Mouse (Mus musculus): ENCODE data around the gene Nup210.
A peak's percentile ranks its signal among the peaks of the same experiment; 100 is the strongest.

Nup210 gene

DNA sequence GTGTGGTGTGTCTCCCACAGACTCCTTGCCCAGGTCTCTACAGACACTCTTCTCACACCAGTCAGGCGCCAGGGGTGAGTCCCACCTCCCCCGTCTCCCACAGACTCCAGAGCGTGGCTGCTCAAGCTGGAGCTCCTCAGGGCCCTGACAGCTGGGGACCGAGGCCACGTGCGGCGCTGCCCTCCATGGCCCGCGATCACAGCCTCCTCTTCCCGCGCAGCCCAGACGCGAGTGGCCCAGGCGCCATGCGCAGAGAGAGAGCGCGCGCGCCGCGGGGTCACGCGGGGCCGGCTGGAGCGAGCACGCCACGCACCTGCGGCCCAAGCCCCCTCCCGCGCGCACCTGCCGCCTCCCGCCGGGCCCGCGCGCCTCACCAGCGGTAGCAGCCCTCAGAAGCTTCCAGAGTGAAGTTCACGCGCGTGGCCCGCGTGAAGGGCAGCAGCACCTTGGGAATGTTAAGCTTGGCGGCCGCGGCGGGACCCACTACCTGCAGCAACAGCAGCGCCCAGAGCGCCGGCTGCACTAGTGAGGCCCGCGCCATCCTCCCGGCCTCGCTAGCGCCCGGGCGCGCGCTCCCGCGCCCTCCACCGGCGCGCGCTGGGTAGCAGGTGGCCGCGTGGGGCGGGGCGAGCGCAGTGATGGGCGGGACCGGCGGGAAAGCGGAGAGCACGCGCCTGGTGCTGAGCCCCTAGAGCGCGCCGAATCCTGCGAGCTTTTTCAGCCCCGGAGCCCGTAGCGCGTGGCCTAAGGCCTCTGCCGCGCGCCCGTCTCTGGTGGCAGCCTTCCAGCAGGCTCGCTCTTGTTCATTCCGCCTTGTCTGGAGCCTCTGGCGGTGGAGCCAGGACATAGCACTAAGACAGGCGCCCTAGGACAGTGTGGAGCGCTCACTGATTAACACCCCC is at the start of gene Nup210:
Nup210 (minus strand) TSS at position 586 of the 902 bp plus-strand sequence.
- DNase-seq (ENCODE audit: extremely low read depth, low read depth): peak; percentile 83

DNA sequence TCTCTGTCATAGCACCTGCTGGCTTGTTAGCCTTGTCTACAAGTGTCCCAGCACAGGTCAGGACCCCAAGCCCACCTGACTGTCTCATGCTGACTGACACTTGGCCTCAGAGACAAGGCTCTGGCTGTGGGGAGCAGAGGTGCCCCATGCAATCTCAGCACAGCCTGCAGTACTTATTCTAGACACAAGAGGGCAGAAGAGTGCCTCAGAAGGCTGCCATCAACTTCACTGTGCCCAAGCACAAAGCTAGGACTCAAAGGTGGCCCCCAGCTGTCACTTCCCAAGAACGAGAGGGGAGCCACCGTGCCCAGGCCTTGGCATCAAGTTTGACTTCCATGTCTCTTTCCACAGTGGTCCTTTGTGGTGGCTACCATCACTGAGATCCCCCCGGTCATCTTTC is 48.6 kb upstream of the Nup210 start:
- DNase-seq (ENCODE audit: extremely low read depth, low read depth): peak; percentile 37

DNA sequence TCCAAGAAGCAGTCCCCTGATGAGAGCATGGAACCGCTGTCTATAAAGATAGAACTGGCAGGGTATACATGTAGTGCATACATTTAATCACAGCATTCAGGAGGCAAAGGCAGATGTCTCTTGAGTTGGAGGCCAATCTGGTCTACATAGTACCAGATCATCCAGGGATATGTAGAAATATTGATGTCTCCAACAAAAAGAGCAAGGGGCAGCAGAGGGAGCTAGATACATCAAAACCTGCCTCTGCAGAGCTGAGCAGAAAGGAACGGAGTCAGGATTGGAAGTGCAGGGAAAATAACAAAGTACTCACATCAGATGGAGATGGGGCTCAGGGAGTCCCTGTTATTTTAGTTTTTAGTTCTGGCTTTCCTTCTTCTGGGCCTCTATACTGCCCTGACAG is 48.0 kb upstream of the Nup210 start:
- no peak for DNase-seq (ENCODE audit: extremely low read depth, low read depth)

DNA sequence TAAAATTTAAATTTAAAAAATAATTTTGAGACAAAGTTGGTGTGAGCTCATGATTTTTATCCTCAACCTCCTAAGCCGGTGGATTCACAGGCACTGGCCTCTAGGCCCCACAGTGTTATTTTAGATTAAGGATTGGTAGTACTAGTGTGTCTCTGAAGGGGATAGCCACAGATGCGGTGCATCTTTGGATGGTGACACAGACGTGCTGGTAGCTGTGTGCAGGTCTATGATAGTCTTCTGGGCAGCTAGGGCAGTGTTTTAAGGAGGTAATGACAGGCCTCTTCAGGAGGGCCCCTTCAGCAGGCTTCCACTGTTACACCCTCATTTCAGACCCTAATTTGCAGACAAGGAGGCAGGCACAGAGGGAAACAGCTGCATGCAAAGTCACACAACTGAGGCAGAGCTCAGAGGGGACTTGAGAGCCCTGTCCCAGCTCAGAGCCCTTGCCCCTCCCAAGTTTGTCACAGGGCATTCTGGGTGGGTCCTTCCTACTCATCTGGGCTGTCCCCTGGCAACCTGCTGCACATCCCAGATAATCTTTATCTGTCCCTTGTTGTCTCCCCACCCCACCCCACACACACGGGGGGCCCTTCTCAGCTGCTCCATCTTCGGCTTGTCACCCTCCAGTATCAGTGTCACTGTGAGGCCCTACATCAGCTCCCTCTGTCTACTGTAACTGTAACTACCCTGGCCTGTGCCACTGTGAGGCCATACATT is 46.7 kb upstream of the Nup210 start:
- DNase-seq (ENCODE audit: extremely low read depth, low read depth): peak; percentile 77

DNA sequence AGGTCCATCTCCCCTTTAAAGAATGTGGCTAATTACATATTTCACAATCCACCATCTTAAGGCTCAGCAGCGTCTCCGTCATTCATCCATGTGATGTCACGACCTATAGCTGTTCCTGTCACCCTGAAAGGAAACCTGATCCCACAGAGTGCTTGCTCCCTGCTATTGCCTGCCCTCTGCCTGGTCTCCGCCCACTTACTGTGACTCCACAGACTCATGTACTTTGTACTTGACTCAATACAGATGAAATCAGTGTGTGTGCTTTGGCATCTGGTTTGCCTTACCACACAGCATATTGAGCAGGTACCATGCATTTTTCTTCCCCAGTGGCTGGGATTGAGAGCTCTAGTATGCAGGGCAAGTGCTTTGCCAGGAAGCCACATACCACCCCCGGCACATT is 45.7 kb upstream of the Nup210 start:
- DNase-seq (ENCODE audit: extremely low read depth, low read depth): no peak

DNA sequence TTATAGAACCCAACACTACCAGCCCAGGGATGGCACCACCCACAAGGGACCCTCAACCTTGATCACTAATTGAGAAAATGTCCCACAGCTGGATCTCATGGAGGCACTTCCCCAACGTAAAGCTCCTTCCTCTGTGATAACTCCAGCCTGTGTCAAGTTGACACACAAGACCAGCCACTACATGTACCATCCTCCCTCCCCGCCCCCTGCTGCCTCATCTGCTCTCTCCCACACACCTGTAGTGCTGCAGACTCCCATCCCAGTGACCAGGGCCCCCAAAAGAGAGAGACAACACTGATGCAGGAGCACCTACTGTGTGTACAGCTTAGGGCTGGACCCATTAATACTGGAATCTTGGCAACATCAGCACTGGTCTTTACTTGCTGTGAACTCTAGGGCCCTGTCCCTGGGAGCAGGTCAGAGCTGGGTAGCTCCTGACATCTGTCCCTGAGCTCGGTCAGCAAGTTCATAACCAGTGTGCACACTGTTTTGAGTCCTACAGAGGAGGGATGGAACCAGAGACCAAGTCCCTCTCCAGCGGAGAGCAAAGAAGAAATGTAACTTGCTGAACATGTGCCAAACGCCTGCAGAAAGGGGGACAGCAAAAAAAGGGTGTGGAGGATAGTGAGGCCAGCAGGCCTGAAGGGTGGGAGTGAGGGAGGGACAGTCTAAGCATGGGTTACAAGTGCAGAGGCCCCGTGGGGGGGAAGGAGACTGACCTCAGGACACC is 45.0 kb upstream of the Nup210 start:
- DNase-seq (ENCODE audit: extremely low read depth, low read depth): no peak

DNA sequence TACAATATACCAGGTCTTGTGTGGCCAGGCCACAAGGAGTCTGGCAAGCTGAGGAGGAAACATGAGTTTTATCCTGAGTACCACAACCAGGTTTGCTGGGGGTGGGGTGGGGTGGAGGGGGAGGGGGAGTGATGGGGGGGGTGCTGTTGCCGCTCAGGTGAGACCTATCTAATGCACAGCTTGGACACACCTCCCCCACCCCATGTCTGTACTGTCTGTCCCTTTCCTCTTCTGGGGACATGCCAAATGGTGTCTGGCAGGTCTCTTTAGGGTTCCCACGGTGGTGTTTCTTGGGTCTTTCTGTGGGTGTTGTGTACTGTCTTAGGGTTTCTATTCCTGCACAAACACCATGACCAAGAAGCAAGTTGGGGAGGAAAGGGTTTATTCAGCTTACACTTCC is 44.3 kb upstream of the Nup210 start:
- no peak for DNase-seq (ENCODE audit: extremely low read depth, low read depth)

DNA sequence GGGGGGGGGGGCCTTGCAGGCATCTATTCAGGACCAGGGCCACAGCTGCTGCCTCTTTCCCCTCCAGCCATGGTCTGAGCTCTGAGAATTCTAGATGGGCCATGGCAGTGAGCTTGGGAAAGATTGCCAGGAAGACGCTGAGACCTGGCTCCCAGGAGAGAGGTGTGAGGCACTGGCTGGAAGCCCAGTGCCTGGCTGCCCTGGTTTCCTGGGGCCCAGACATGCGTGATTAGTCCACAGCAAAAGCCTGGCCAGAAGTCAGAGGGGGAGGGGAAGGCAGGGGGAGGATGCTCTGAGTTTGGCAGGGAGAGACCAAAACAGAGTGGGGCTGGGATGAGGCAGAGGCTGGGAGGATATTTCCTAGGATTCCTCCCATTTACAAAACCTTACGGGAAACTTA is 43.8 kb upstream of the Nup210 start:
- no peak for DNase-seq (ENCODE audit: extremely low read depth, low read depth)

DNA sequence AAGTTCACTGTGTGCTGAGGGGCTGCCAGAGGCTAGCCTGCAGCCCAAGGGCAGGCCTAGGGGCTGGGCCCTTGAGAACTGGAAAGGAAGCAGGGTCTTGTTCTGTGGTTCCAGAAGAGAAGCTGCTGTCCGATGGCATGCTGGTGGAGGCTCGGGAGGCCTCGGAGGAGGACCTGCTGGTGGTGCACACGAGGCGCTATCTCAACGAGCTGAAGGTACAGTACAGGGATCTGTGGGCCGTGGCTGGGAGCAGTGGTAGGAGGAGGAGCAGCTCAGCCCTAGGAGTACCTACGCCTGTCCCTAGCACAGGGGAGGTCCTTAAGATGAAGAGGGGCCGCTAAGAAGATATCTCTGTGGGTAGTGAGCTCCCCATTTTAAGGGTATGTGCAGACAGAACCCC is 42.4 kb upstream of the Nup210 start:
- DNase-seq (ENCODE audit: extremely low read depth, low read depth): no peak

DNA sequence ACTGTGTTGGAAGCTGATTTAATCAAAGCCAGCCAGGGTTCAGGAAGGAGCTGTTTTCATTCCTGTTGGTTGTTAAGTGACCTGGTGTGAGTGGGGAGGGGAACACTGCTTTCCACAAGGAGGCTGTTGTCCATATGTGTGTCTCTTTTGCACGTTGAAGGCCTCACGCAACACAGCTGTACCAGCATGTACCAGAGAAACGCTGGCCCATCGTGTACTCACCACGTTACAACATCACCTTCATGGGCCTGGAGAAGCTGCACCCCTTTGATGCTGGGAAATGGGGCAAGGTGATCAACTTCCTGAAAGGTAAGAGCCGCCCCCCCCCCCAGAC is 40.6 kb upstream of the Nup210 start:
- no peak for DNase-seq (ENCODE audit: extremely low read depth, low read depth)

DNA sequence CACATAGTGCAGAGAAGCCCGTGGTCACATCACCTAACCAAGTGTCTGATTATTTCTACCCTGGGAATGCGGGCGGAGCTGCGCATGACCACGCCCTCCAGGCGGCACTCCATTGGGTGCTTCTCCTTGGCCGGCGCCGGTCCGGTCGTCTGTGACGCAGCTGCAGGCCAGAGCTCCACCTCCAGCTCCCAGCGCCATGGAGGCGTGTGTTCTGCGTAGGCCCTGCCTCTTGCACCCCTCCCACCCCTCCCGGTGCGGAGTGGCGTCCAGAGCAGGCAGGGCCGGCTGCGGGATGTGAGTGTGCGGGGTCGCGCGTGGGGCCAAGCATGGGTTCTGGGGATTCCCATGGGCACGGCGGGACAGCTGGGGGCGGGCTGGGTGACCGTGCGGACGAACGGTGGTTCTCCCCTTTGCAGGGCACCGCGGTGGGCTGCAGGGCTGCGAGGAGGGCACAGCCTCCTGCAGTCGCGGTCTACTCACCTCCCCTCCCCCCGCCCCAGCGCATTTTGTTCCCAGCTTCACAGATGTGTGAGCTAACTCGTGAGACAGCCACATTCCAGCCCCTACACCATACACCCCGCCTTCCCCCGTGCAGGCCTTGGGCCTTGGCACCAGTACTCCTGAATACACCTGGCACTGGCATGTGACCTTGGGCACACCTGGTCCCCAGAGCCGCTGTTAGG is 40.1 kb upstream of the Nup210 start, which contains the start of gene Hdac11:
Hdac11 (plus strand) TSS at position 112 of the 683 bp plus-strand sequence.
- peak; percentile 79 for DNase-seq (ENCODE audit: extremely low read depth, low read depth)

DNA sequence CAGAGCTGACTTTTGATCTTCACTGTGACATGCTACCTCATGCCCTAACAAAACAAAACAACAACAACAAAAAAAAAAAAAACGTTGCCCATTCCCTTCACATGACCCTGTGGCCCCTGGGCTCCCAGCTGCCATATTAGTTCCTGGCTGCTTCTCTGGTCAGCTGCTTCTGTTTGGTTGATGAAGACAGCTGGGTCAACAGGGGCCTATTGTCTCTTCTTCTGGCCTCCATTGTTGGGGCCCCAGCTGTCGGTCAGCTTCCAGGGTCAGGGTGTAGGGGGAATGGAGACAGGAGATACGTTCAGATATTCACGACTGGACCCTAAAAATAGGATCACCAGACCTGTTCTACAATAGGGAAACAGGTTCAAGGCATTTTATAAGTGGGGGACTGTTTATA is 39.4 kb upstream of the Nup210 start:
- DNase-seq (ENCODE audit: extremely low read depth, low read depth): no peak

DNA sequence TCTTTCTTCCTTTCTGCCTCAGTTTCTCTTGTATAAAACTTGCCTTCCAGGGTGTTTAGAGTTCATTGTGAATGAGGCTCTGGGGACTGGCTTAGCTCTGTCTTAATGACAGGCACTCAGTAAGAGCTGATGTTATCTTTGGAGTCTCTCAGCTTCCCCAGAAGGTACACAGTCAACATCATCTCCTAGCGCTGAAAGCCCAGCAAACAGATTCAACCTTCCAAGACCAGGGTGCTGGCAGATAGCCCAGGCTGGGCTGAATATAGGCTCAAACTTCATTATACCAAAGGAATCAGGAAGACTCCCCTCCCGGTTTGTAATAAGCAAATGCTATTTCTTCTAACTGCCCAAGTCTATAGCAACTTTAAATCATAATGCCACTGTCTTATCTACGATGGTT is 38.7 kb upstream of the Nup210 start:
- DNase-seq (ENCODE audit: extremely low read depth, low read depth): no peak

DNA sequence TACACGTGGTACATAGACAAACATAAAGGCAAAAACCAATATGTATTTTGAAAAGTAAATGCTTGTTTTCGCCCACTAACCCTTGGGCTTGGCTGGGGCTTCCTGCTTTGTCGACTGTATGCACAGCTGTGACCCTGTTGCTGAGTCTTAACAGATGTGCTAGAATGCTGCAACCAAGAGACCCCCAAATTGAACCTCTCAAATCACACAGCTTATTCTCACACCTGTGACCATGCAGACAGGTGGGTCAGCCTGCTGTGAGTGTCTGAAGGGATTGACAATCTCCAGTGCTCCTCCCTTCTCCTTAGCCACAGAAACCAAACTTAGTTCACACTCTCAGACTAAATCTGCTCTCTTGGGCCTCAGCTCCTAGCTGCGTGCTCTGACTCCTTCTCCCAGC is 38.1 kb upstream of the Nup210 start:
- DNase-seq (ENCODE audit: extremely low read depth, low read depth): no peak

DNA sequence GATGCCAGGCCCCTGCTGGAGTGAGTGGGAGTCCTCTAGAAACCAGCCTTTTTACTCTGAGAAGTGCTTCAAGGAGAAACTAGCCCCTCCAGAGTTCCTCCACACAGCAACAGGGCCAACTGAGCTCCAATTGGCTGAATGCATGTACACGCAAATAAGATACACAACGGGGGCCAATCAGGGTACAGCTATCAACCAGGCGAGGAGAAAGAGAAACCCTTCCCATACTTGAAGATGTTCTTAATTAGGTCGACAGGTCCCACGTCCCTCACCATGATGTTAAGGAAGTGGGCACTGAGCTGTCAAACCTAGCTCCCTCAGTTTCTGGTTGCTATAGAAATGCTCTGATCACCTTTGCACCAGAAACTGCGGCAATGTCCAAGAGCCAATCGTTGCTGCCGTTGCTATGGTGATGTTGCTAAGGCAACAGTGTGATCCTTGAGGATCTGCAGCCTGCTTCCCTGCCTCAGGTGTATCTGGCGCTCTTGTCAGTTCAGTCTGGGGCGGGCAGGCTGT is 37.0 kb upstream of the Nup210 start:
- no peak for DNase-seq (ENCODE audit: extremely low read depth, low read depth)

DNA sequence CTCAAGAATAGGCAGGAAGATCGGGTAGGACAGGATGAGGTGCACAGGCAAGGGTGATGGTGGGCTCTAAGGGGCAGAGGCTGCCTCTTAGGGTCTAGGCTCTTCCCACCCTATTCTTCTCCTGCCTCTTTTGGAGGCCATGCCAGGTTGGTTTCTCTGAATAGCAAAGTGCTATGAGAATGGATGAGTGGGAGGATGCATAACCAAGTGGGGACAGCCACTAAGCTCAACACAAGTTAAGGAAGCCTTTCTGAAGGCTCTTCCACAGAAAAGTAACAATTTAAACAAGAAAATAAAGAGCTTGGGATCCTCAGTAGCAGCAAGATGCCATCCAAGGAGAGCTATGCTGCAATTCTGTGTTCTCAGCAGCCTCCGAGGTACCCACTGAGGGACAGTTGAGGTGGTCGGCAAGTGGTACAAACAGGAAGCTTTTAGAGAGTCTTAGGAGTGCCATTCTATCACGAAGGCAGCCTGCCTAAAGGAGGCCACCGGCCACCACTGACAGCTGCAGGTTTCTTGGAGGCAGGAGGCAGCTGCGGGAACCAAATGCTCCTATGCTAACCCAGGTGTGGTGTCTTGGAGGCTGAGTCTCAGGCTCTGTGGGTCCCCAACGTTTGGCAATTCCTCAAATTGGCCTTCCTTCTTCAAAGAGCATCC is 36.4 kb upstream of the Nup210 start:
- no peak for DNase-seq (ENCODE audit: extremely low read depth, low read depth)

DNA sequence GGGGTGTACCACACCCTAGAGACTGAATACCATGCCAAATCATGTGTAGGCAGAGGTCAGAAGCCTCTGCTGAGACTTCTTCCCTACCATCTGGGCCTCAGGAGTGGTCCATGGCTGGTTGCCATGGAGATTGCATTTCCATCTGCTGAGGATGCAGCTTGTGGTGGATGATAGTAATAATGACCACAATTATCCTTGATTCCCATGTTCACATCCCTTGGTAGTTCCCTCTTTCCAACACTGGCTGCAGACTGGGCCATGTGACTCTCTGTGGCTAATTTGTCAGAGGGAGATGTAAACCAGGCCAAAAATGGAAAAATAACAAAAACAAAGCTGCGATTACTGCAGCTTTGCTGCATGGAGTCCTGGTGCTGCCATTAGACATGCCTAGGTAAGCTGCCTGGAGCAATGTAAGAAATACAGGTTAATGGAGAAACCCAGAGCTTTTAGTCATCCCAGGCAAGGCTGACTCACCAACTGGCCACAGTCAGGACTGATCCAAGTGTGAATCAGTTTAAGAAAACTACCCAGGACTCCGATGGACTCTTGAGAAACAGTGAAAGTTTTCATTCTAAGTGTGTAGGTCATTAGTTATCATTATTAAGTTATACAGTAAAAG is 30.6 kb upstream of the Nup210 start:
- no peak for DNase-seq (ENCODE audit: extremely low read depth, low read depth)

DNA sequence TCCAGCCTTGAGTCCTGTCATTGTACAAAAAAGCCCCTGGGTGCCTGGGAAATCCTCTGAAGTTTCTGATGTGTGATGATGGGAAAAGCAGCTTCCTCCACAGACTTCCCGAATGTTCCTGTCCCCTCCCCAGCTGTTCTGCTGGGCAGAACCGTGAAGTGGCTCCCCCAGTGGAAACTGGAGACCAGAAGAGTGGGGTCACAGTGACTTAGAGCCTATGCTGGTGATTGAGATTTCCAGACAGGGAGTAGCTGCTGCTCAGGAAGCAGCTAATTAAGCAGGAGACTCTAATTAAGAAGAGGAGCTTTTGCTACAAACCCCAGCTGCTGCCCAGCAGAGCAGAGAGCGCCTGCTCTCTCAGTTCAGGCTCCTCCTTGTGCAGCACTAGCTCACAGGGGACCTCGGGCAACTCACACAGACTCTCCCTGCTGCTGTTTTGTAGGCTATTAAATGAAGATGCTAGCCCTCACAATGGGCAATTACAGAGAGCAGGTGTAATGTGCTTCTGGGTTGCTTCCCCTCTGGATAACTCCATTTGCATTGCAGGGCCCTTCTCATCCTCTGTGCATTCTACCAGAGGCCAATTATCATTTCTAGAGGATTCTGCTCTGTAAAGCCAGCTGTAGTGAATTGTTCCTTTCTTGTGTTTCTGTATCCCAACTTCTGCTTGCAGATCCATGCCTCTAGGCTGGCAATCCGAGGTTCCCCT is 30.0 kb upstream of the Nup210 start:
- no peak for DNase-seq (ENCODE audit: extremely low read depth, low read depth)

DNA sequence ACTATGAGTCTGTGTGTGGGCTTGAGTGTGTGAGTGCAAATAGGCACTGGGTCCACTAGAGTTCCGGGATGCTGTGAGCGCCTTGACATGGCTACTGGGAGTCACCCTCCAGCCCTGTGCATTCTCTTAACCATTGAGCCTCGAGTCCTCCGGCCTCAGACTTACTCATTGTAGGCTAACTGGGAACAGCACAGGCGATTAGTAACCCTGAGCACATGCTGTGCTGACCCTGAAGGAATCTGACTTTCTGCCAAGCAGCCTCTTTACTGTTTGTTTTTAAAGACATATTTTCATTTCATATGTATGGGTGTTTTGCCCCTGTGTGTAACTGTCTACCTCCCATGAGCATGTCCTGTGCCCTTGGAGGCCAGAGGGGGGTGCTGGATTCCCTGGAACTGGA is 28.9 kb upstream of the Nup210 start:
- no peak for DNase-seq (ENCODE audit: extremely low read depth, low read depth)

DNA sequence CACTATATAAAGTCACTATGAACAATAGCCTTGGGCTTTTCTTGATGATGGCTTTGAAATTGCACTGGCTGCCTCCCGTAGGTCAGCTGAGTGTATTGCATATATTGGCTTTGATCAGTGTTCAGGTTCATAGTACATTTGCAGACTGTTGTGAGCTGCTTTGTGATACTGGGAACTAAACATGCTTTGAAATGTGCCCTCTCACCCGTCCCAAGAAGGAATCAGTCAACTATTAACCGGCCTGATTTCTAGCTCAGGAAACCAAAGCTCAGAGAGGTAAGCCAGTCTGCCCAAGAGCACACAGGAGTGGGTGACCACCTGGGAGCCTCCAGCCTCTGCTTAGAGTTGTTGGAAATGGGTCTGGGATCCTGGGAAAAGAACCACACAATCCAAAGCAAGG is 28.4 kb upstream of the Nup210 start:
- no peak for DNase-seq (ENCODE audit: extremely low read depth, low read depth)

All from MEL-GATA-1-ER (cell line).